Mouse (Mus musculus) cerebellum, adult 11 months (tissue): ENCODE measurements around the gene Ccdc9b.

ENCODE experiments used
- DNase-seq: peaks from one replicate; pipeline ENCODE4 v3.0.0; 2022

Gene Ccdc9b

DNA sequence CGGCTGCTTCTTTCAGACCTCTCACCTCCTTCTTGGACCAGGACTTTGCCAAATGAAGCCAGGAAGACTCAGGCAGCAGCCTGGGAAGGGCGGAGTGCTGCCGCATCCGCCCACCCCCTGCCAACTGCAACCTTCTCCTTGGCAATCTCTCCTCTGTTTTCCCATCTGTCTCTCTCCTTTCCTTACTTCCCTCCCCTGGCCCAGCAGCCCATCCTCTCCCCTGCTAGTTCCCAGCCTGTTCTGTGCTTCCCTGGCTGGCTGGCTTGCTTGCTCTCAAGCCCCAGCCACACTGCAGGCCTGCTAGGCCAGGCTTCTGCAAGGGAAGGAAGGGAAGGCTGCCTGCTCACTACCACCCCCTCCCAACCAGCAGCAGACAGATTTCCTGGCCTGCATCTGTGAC is 13.4 kb upstream of the Ccdc9b start:
- peak; percentile 70 for DNase-seq

DNA sequence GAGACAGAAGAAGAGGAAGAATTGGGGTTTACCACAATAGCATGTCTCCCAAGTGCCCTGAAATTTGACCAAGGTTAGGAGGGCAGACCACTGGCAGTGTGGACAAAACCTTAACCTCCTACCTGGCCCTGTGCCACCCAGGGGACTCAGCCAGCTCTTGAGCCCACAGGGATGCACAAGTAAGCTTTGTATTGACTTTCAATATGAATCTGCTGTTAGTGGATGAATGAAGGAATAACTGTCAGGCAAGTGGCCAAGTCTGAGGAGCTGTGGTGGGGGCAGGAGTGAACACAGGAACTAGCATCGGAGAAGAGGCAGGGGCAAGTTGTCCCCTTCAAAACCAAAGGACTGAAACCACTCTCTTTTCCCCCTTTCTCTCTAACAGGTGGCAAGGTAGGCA is 12.9 kb upstream of the Ccdc9b start:
- peak; percentile 50 for DNase-seq

DNA sequence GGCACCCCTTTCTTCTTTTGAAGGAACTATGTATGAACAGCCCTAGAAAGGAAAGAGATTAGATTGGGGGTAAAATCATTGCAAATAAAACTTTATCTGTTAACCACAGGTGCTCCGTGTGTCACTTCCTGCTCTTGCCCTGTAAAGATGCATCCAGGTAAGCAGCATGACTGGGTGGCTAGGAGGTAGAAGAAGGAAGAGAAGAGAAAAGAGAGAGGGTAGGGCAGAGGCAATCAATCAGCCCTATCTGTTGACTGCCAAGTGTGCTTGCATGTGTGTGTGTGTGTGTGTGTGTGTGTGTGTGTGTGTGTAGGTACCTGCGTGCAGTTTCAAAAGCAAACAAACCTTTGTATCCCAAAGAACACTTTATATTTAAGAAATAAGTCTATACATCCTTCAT is 12.1 kb upstream of the Ccdc9b start:
- no peak for DNase-seq

DNA sequence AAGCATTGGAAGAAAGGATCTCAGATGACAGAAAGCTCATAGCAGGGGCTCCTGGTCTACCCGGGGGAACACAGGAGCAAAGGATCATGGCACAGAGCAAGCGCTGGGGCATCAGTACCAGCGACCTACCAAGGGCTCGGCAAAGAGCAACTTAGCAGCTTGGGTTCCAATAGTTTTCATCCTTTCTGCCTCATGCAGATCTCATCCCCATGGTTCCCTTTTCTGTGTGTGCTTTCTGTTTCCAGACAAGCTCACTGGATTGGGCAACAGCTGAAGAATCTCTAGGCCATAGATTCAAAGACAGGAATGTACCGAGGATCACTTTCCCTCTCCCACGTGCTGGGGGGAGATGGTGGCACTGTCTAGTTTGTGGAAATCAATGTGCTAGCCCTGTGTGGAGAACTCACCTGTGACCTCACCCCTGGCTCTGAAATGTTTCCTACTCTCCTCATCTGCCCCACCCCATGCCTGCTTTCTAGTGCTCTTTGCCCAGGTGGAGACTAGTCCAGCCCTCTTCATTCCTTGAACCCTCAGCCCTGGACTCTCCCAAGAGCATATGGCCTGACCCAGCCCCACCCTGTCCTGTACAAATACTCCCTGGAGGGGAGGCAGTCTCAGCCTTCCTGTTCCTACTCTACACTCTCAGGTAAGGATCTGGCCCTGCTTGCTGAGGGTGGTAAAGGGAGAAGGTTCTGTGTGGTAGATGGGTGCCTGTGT is 9.9 kb upstream of the Ccdc9b start, which contains the start of gene Phgr1:
Gene Phgr1 (plus strand): TSS at position 612 of the 717 bp plus-strand sequence.
- no peak for DNase-seq

DNA sequence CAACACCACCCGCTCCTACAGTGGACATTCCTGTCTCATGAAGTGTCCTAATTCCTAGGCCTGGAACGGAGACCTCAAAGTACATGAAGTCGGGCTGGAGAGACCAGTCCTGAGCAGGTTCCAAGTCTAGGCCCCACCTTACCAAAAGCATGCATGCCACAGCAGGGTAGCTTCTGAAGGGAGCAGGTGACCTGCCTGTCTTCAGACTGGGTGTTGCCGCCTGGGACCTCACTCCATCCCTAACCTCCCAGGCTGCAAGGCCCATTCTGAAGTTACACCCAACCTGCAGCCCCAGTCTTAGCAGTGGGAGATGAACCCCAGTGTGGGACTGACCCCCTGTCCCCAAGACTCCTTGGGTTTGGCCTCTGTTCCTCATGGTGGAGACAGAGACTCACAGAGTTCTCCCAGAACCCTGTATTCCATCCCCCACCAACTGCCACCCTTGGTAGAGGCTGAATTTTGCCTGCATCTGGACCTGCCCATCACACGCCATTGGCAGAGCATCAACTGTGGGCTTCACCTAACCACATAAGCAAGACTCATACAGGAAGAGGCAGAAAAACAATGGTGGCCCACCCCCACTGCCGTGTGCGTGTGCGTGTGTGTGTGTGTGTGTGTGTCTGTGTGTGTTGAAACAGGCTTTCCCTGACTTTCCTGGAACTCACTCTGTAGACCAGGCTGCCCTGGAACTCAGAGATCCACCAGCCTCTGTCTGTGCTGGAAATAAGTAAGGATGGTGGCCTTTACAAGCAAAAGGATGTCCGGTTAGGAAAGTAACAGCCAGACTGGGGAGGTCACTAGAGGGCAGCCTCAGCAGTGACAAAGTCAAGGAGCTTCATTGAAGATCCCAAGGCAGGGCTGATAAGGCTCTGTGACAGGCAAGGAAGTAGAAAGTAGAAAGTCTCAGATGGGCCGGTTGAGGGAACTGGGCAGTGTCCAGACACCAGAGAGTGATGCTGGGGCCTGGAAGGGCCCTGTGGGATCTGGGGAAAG is 3.9 kb upstream of the Ccdc9b start:
- DNase-seq = no peak

DNA sequence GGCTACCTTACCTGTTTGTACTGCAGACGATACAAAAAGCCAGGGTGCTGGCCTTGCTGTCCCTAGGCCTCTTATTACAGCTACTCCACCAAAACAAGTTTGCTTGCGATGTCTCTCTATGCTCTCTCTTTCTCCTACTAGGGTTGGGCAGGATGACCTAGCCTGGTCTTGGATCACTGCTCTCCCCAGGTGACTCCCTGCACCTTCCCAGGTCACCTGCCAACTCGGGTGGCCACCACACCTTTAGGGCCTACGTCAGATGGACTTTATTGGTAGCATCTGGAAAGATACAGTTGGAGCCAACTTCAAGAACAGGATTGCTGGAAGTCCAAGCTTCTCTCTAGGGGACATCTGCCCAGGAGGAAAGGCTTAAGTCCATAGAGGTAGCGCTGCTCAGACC is 2.4 kb upstream of the Ccdc9b start:
- no peak for DNase-seq

DNA sequence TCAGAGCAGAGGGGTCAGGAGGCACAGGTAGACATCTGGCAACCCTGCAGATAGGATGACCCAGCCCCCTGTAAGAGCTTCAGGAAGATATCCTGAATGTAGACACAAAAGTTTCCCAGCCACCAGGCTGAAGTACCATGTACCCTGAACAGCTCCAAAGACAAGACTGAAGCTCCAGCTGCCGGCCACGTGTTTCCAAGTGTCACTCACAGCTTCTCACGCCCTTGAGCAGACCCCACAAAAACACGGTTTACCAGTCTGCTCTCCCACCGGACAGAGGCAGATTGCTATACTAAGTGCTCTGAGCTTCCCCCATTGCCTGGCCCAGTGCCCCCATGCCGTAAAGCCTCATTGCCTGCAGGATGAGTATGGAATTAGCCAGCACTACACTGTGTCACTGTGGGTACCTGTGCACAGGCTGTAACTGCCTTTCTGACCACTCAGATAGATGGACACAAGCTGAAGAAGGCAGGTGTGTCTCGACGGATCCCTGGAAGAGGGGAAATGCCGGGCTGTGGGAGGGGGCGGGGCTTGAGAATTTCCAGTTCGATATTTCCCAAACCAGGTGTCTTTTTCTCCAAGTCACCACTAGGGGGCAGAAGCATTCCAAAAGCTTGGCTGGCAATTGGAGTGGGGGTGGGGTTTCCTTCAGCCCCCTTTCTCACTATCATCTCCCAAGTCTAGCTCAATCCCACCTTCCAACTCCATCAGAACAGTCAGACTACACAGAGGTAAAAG is 1.8 kb upstream of the Ccdc9b start:
- DNase-seq = peak; percentile 65

DNA sequence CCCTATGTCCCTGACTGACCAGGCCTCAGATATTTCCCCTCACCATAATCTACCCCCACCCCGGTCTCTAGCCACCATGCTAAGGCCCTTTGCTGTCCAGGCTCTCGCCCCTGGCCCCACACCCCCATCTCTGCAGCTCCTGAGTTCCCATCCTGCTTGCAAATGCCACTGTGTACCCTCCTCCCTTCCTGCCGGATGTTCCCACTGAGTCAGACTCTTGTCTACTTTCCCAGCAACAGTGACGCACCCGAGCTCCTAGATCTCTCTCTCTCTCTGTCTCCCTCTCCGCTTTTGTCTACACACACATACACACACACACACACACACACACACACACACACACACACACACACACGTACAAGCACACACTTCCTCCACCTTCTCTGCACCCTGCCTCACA is 1.0 kb upstream of the Ccdc9b start:
- no peak for DNase-seq

DNA sequence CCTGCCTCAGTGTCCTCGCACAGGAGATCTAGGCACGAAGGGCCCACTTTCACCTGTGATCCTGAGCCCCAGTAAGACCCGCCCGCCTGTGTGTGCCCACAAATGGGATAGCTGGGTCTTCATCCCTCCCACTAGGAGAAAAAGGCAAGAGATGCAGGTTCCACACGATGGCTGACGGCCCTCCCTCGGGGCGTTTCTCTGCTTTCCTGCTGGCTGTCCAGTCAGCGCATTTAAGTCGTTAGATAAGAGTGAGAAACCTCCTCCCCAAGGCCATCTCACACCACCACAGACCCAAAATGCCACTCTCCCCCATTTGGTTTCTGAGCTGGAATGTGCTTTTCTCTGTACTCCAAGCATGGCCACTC is 305 bp upstream of the Ccdc9b start:
- no peak for DNase-seq

DNA sequence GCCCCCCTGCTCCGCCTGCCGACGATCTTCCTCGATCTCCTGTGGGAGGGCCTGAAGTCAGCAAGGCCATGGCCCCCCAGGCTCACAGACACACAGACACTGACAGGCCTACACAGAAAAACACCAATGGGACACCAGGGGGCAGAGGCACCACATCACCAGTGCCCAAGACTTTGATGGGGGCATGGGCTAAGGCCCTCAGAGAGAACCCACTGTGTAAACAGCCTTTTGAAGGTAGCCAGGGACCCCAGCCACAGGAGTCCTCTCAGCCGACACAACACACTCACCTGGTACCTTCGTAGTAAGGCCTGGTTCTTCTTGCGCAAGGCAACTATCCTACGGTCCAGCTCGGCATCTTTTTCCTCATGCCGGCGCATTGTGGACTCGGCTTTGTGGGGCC is 1.1 kb downstream of the Ccdc9b start:
- DNase-seq = no peak

DNA sequence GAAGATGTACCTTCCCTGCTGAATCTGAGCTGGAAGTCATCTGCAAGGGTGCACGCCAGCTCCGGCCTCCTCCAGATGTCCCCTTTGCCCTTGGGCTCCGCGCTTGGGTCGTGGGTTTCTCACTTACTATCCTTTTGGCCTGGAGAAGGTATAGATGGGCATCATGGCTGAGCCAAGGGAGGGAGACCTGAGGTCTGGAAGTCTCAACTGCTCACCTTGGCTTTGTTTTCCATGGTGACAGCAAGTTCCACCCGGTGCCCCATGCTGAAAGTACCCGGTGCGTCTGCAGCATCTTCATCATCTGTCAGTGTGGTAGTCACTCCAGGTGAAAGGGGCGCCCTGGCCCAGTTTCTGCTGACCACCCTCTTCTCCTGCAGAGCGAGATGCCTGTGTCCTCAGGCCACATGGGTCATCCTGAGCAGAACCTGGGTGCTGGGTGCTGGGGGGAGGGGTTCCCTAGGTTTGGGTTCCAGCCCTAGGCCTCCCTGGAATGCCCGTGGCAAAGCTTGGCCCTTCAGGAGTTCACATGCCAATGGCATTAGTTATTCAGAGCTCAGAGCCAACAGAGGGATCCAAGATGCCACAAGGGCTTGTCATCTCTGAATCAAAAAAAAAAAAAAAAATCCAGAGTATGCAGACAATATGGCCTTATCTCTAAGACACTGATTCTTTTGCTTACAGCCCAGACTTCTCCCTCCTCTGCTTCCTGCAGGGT is 2.0 kb downstream of the Ccdc9b start:
- DNase-seq = no peak

DNA sequence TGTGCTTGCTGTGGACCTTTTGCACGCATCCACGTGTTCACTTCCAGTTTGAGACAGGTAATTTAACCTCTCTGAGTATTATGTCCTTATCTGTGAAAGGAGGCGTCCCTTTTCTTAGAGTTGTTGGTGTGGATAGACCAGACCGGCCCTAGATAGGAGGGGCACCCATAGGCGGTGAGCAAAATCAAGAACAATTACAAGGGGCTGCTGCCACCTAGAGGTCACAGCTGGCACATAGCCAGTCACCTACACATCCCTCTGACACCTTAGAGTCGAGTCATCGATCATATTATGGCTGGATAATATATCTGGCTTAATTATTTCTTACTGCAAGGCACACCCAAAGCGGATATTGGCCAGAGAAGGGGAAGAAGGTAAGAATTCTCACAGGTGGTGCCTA is 2.6 kb downstream of the Ccdc9b start:
- DNase-seq = no peak

DNA sequence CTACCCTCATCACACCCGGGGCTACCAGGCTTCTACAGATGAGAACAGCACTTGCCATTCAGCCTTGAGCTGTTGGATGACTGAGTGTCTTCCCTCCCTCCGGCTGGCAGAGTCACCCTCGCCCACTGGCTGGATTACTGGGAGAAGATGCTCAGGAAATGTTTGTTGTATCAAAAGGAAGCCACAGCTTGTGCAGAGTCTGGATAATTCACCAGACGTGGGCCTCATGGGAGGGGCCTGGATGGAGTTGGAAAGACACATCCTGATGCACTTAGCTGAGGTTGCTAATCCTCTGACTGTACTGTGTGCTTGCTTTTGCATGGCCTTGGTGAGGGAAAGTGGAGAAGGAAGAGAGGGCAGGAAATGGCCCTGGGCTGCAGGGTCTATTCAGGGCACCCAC is 6.4 kb downstream of the Ccdc9b start:
- DNase-seq = no peak

DNA sequence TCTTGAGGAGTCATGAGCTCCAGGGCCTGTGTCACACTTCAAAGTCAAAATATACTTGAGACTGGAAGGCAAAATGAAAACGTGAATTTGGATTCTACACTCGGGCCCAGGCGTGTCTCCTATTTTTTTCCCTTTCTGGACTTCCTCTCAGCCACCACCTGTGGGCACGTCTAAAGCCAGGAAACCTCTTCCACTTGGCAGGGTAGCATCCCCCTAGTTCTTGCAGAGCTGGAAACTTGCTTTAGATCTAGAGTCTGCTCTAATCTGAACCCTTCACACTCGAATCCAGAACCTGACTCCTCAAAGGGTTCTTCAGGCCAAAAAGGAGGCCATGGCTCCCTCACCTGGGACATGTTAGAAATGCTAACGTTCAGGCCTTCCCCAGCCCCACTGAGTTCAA is 7.1 kb downstream of the Ccdc9b start:
- peak; percentile 2 for DNase-seq

DNA sequence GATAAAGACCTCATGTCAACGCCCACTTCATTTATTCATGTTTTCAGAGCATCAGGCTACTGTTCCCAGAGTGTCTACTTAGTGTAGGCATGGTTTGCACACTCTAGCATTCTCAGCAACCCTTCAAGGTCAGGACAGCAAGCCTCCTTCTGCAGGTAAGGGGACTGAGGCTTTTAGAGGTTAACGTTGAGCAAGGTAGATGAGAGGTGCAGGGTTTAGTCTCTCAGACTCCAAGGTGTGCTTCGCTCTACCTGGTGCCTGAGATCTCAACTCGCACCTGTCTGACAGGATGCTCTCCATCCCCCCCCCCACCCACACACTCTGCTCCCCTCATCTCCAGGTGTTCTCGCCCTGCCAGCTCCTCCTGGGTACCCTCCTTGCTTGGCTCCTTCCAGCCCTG is 8.3 kb downstream of the Ccdc9b start:
- no peak for DNase-seq

DNA sequence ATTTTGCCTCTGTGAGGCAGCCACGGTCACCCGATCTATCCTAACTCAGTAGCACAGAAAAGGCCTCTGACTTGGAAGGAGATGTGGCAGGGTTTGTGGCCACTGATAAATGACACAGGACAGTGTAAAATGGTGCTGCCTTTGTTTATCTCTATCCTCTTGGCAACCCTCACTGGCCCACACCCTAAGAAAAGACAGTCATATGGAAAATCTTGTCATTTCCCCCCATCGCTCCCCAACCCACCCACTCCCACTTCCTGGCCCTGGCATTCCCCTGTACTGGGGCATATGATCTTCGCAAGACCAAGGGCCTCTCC is 9.7 kb downstream of the Ccdc9b start:
- DNase-seq = no peak

DNA sequence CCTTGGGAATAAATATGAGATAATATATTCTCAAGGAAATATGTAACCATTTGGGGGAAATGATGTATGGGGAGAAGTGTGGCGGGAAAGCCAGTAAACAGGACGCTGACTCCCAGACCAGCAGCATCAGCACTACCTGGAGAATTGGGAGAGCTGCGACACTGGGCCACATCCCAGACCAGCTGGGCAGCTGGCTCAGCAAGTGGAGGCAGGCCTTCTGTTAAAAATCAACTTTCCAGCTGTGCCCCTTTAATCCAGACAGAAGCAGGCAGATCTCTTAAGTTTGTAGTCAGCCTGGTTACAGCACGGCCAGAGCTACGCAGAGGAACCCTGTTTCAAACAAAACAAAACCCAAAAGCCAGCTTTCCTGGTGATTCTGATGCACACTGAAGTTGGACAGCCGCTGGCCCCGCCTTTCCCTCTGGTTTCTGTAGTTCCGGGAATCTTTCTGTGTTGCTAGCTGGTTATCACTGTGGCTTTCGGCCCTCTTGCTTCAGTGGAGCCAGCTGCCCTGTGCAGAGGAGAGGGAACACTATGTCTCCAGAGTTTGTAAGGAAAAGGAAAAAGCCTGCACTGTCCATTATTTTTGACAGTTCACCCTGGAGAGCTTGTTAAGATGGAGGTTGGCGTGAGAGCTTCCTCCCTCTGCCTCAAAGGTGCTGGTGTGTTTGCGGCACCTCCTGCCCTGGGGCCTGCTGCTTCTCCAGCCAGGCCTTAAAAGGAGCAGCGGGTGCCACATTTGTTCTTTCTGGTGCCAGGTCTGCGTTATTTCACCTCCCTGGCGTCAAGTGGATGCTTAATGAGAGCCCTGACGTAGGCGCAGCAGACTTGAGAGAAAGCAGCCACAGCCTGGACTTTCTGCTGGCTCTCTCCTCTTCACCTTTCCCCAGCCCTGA is 10.3 kb downstream of the Ccdc9b start:
- peak; percentile 3 for DNase-seq

DNA sequence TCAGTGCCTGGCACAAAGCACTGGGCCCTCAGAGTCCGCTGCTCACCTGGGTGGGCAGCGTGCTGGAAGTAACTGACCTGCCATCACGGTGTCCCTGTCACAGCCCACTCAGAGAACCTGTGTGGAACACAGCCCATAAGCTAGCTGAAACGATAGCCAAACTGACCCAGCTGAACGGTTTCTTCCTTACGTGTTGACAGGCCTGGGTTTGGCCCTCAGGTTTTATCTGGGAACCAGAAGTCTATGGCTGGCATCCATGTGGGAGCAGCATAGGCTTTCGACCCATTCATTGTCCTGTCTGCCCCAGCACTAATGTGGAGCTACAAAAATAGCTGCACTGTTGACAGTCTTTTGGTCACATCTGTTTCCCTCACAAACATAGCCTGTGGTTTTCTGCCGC is 12.0 kb downstream of the Ccdc9b start:
- peak; percentile 4 for DNase-seq

DNA sequence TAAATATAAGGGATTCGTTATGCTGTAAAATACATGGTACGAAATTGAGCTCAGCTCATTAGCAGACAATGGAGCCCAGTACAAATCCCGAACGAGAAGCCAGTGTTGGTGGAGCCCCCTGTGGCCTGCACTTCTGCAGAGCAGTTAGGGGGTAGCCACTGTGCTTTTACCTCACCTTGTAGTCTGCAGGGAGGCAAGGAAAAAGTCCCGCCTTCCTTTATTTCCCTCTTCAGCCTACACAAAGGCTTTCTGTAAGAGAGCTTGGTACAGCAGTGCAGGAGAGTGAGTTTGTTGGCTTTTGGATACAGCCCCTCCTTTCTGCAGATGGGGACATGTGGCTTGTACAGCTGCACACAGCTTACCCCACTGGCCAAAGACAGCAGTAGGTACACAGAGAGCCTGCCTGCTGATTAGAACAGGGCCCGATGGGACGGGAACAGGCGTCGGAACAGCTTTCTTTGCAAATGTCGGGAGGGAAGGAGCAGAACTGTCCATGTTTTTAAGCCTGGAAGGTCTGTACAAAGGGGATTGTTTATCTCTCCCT is 13.0 kb downstream of the Ccdc9b start:
- DNase-seq = no peak

DNA sequence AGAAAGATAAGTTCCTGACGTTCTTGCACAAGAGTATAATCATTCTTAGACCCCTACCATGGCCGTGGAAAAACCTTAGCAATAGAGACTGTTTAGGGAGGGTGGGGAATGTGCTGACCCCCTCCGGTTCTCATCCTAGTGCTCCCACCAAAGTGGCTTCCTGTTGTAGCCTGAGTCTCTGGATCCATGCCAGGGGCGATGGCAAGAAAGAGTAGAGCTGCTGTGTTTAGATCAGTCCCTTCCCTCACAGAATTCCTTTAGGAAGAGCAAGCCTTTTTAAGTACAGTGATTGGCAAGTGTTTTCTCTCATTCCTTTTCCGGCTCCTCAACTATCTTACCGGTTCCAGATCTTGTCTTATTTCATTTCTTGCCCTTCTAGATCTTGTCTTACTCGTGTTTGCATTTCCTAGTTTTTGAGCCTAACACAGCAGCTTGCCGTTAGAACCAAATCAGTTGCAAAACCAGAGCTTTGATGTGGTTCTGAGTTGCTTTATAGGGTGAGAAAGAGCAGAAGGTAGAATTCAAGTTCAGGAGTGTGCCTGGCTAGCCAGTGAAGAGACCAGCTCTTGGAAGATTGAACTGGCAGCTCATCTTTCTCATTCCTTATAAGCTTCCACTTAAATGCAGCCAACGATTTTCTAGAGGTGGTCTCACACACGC is 15.0 kb downstream of the Ccdc9b start:
- peak; percentile 42 for DNase-seq
